Mouse (Mus musculus) spleen, adult 10 weeks (tissue): ENCODE measurements around the gene Clec4a1. TPM values are rescaled to one million over a fixed set of nuclear protein-coding genes. Genes with fewer than 3 reads are reported as not detected.

Source experiments
- polyA plus RNA-seq: library from polyadenylated mRNA; stranded (reverse); fragments of 350-450 nt; fragmentation: Illumina TruSeq; extraction: RNeasy Lipid Tissue Mini Kit (QIAGEN cat#74804); gene quantifications from one replicate; pipeline ENCODE4 v1.2.3, GENCODE M21; 2015; ENCODE audit warnings: low replicate concordance; ENCODE audit not compliant: insufficient read depth

Clec4a1 gene
- 54.7 TPM for polyA plus RNA-seq

DNA sequence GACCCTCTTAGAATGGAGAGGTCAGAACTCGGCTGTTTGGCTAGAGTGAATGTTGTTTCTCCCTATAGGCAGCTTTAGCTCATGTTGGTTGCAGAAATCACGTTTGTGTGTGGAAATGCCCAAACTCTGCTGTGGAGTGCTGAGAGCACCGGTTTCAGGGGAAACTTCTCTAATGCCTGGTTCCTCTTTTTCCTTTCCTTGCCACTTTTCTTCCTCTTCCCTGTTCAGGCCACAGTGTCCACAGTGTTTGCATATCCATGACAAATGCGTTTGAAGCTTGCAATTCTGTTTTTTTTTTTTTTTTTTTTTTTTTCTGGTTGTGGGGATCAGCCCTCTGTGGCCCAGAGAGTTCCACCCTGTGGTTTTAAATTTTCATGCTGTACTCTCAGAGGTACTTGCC is at the start of gene Clec4a1:
Clec4a1 (plus strand) TSS at position 398 of the 400 bp plus-strand sequence.

GRCm38 (mm10) chr6:122873871-122874719 is 47.6 kb upstream of the Clec4a1 start, which contains the start of gene Necap1:
Gene Necap1, plus strand, starts transcription at chr6:122874474.

GRCm38 (mm10) chr6:122952401-122952800 is 30.8 kb downstream of the Clec4a1 start, which contains the start of gene Clec4a3:
Gene Clec4a3, plus strand, starts transcription at chr6:122952515.

Other genes with a start within 250 kb of the Clec4a1 start
- gene Nanog, start 214.4 kb upstream of the Clec4a1 start, polyA plus RNA-seq: not detected
- 34.6 TPM for gene Slc2a3, start 120.2 kb upstream of the Clec4a1 start, polyA plus RNA-seq
- 26.8 TPM for gene Foxj2, start 101.9 kb upstream of the Clec4a1 start, polyA plus RNA-seq
- 0.79 TPM for gene C3ar1, start 65.7 kb upstream of the Clec4a1 start, polyA plus RNA-seq
- gene Necap1, start 47.4 kb upstream of the Clec4a1 start, polyA plus RNA-seq: 35.3 TPM
- gene Clec4a3, start 30.7 kb downstream of the Clec4a1 start, polyA plus RNA-seq: 62.3 TPM
- gene Clec4a4, start 68.5 kb downstream of the Clec4a1 start, polyA plus RNA-seq: 24.9 TPM
- gene Clec4b1, start 128.1 kb downstream of the Clec4a1 start, polyA plus RNA-seq: 11.5 TPM
- gene Clec4a2, start 184.6 kb downstream of the Clec4a1 start, polyA plus RNA-seq: 42.8 TPM